ENCODE assay signal across 12 mouse cellular contexts in the genomic region with DNA sequence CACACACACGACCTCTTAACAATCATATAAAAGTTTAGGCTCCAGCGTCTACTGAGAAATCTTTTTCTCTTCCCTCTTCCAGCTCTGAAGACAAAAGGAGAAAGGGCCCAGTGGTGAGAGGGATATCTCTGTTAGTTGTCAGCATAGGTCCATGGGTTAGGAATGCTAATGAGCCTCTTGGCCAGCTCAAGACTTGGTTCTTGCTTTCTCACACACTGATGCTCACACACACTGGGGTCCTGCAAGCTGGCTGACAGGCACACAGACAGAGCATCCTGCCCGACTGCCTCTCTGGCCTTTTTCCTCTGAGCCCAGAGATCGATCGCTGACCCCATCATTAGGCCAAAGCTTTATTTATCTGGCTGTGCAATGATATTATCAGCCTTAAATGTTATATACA. TPM values are rescaled to one million over a fixed set of nuclear protein-coding genes. Genes with fewer than 3 reads are reported as not detected.
DNase-seq lines count a peak whose midpoint lies in the region; ATAC-seq and TF ChIP-seq lines count a peak whose summit lies in the region.
"Had no signal": no experiment of that assay in that cellular context is flagged by ENCODE, and none has a peak within 500 bp of the region (broad histone marks: within the 10 kb centered on the region; RNA-seq: fewer than 3 reads in every experiment).

No protein-coding gene starts in this region.

- H3K27me3 ChIP-seq in forebrain, embryonic 13.5 days, result peaks cover 72% of the 10 kb centered on the region
- H3K27me3 ChIP-seq in hindbrain, postnatal 0 days (ENCODE audit: insufficient read depth, low read length), result peaks cover 7% of the 10 kb centered on the region; the same call in 1 of the 2 replicates
- peaks cover 14% of the 10 kb centered on the region; the same call in 1 of the 2 replicates for H3K27me3 ChIP-seq in neural tube, embryonic 13.5 days

- no peaks in the 10 kb centered on the region for H3K9me3 ChIP-seq in forebrain, embryonic 13.5 days (replicated peaks)
- no peaks in the 10 kb centered on the region for H3K9me3 ChIP-seq in hindbrain, postnatal 0 days (ENCODE audit: low read length)
- no peaks in the 10 kb centered on the region for H3K9me3 ChIP-seq in neural tube, embryonic 13.5 days
- H3K9me3 ChIP-seq: limb, embryonic 10.5 days had no signal

- peak overlapping the region; percentile 77 for H3K9ac ChIP-seq in forebrain, embryonic 13.5 days
- H3K9ac ChIP-seq in hindbrain, postnatal 0 days (replicated peaks; ENCODE audit: low read length), result no peak overlapping the region
- H3K9ac ChIP-seq in neural tube, embryonic 13.5 days, result 0 out of 2 replicates have a peak overlapping the region, but pooled peaks have one; percentile 8

- H3K36me3 ChIP-seq in forebrain, embryonic 13.5 days (ENCODE audit: poor library complexity, severe bottlenecking), result peaks cover 25% of the 10 kb centered on the region
- H3K36me3 ChIP-seq in hindbrain, postnatal 0 days (ENCODE audit: insufficient read depth, low read length), result no peaks in the 10 kb centered on the region
- H3K36me3 ChIP-seq in neural tube, embryonic 13.5 days, result peaks cover 13% of the 10 kb centered on the region; the same call in 1 of the 2 replicates

- TF ChIP-seq CTCF in layer of hippocampus, adult 2 months (conservative IDR thresholded peaks at IDR 0.05), result no peak
- TF ChIP-seq CTCF in hindbrain, postnatal 0 days (IDR thresholded peaks at IDR 0.05; ENCODE audit: low read depth), result no peak

- H3K4me1 ChIP-seq in forebrain, embryonic 13.5 days, result peaks cover 79% of the 10 kb centered on the region
- peaks cover 6% of the 10 kb centered on the region for H3K4me1 ChIP-seq in hindbrain, postnatal 0 days (ENCODE audit: insufficient read depth, low read length)
- H3K4me1 ChIP-seq in neural tube, embryonic 13.5 days (replicated peaks), result peaks cover 80% of the 10 kb centered on the region

- H3K4me2 ChIP-seq in forebrain, embryonic 13.5 days, result peak overlapping the region; percentile 65
- H3K4me2 ChIP-seq in hindbrain, postnatal 0 days (ENCODE audit: low read depth, low read length), result peak overlapping the region; percentile 34
- H3K4me2 ChIP-seq in neural tube, embryonic 13.5 days, result peak overlapping the region; percentile 78; the same call in 1 of the 2 replicates

- H3K27ac ChIP-seq in layer of hippocampus, adult 2 months, result peak overlapping the region; percentile 79
- peak overlapping the region; percentile 97 for H3K27ac ChIP-seq in forebrain, embryonic 13.5 days
- peak overlapping the region; percentile 45 for H3K27ac ChIP-seq in hindbrain, postnatal 0 days
- H3K27ac ChIP-seq in neural tube, embryonic 13.5 days (replicated peaks), result peak overlapping the region; percentile 68
- H3K27ac ChIP-seq: limb, embryonic 10.5 days had no signal

- no peak overlapping the region for H3K4me3 ChIP-seq in layer of hippocampus, adult 2 months
- peak overlapping the region; percentile 23; the same call in 1 of the 2 replicates for H3K4me3 ChIP-seq in forebrain, embryonic 13.5 days
- no peak overlapping the region for H3K4me3 ChIP-seq in hindbrain, postnatal 0 days (ENCODE audit: low read length)
- H3K4me3 ChIP-seq in neural tube, embryonic 13.5 days, result no peak overlapping the region
- H3K4me3 ChIP-seq: limb, embryonic 10.5 days had no signal

- no peak for DNase-seq in layer of hippocampus, adult 2 months (ENCODE audit: low spot score in 2 of 2)
- DNase-seq in layer of hippocampus, postnatal 25 days (ENCODE audit: extremely low spot score in 1 of 2, low spot score in 1 of 2), result no peak
- DNase-seq in hindbrain, postnatal 0 days (ENCODE audit: low spot score), result peak; percentile 74
- no peak for DNase-seq in frontal cortex, postnatal 10 days (ENCODE audit: low spot score in 2 of 2)
- no peak for DNase-seq in yolk sac, embryonic 10.5 days (ENCODE audit: low spot score)
- DNase-seq in cerebellum, adult 8-10 months, result no peak
- DNase-seq: kidney, adult 11 months had no signal

- peak; percentile 56 for ATAC-seq in forebrain, embryonic 13.5 days
- peak; percentile 72 for ATAC-seq in hindbrain, postnatal 0 days
- 0 out of 2 replicates have a peak, but pooled peaks have one; percentile 37 for ATAC-seq in neural tube, embryonic 13.5 days (ENCODE audit: low read depth)

- WGBS in forebrain, embryonic 13.5 days, result 5% methylated on average over 5 of the region's 5 CpGs
- WGBS in hindbrain, postnatal 0 days, result 18% methylated on average over 5 of the region's 5 CpGs
- 10% methylated on average over 5 of the region's 5 CpGs for WGBS in neural tube, embryonic 13.5 days

RNA-seq across cellular contexts. Expression of gene Nr2f1, which starts 15.6 kb away (rescaled TPM):
- total RNA-seq in layer of hippocampus, adult 2 months (2021), result 10 to 100 TPM; 89.4 to 98.1 TPM
- 10 to 100 TPM; 90.8 to 98.5 TPM for total RNA-seq in layer of hippocampus, postnatal 25 days (2021)
- 94.7 and 112 TPM in 2 replicates for polyA plus RNA-seq in forebrain, embryonic 13.5 days (2015; fragmentation: Nextera tagmentation; extraction: Ambion mirVana)
- 220 and 254 TPM in 2 replicates for total RNA-seq in hindbrain, postnatal 0 days (2014; rRNA removed)
- 49.8 and 51.2 TPM in 2 replicates for polyA plus RNA-seq in hindbrain, postnatal 0 days (2015; fragmentation: Nextera tagmentation; extraction: Ambion mirVana)
- 46.8 and 47.9 TPM in 2 replicates for polyA plus RNA-seq in neural tube, embryonic 13.5 days (2015; fragmentation: Nextera tagmentation; extraction: Ambion mirVana)
- total RNA-seq: common myeloid progenitor, adult 5-6 weeks; megakaryocyte progenitor cell, adult 5-6 weeks had no signal

Comparison
In these comparisons a context has a peak if more than half of its experiments do, and no peak if none do; other contexts are left out.
1. H3K27ac ChIP-seq: peak in every context shown above with its lines; median percentile 97 in forebrain, embryonic 13.5 days; 79 in layer of hippocampus, adult 2 months; 68 in neural tube, embryonic 13.5 days; 45 in hindbrain, postnatal 0 days.